Mouse (Mus musculus) lung, adult 2 months (tissue): Measurements from ENCODE around the gene R3hdm2.

Source experiments
- CTCF ChIP-seq: fragments of 200-500 bp; IDR thresholded peaks from 2 replicates; pipeline ENCODE4 v1.5.1; 2011; ENCODE audit warnings: mild to moderate bottlenecking, low read length, control low read depth; ENCODE audit not compliant: insufficient read depth
- POLR2A ChIP-seq: fragments of 200-500 bp; IDR thresholded peaks from 2 replicates; pipeline ENCODE4 v1.6.1; 2011; ENCODE audit warnings: low read depth, mild to moderate bottlenecking, control low read depth, low read length, borderline replicate concordance; ENCODE audit errors: extremely low read depth

DNA sequence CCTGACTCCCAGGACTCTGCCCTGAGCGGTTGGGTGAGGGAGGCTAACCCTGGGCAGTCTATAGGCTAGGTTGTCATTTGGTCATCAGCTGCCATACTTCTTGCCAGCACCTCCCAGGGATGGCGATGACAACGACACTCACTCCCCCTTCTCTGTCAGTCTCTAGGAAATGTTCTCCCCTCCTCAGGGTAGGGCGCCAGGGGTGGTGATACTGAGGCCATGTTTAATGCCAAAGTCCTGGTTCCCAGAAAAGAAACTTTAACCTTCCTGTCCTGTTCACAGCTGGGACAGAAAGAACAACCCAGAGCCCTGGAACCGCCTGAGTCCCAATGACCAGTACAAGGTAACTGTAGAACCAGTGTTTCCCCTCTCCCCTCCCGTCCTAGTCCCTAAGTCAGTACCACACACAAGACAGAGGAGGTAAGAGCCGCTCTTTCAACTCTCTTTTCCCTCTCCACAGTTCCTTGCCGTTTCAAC is 135.9 kb downstream of the R3hdm2 start:
- TF ChIP-seq CTCF (no peak), POLR2A (no peak)
